Mouse (Mus musculus) intestine, embryonic 14.5 days (tissue): Measurements from ENCODE around the gene Atxn10. TPM values are rescaled to one million over a fixed set of nuclear protein-coding genes. Genes with fewer than 3 reads are reported as not detected.

Experiments used
- ATAC-seq: fragments of 200-750 bp; cut with Nextera tagmentation; replicated peaks from 2 replicates; pipeline ENCODE4 v1.8.0; 2017; ENCODE audit warnings: low read depth, moderate number of reproducible peaks, moderate TSS enrichment, moderate library complexity; ENCODE audit not compliant: low FRiP score, low TSS enrichment
- DNase-seq: peaks from one replicate; pipeline ENCODE4 v3.0.0-alpha.2; 2018; ENCODE audit warnings: low spot score
- H3K27ac ChIP-seq: fragments of 300-500 bp; sonication (generic); 2 replicates; pipeline ENCODE4 v1.5.1; 2014; ENCODE audit warnings: low read depth, mild to moderate bottlenecking, control low read depth
- H3K27me3 ChIP-seq: fragments of 300-500 bp; sonication (generic); replicated peaks from 2 replicates; pipeline ENCODE4 v1.6.1; 2014; ENCODE audit warnings: low read length, control low read depth; ENCODE audit not compliant: control insufficient read depth, insufficient read depth
- H3K36me3 ChIP-seq: fragments of 300-500 bp; sonication (generic); 2 replicates; pipeline ENCODE4 v1.6.1; 2014; ENCODE audit warnings: low read length, control low read depth; ENCODE audit not compliant: control insufficient read depth, insufficient read depth
- H3K4me1 ChIP-seq: fragments of 300-500 bp; sonication (generic); replicated peaks from 2 replicates; pipeline ENCODE4 v1.6.1; 2014; ENCODE audit warnings: low read length, control low read depth, mixed read lengths; ENCODE audit not compliant: control insufficient read depth, insufficient read depth
- H3K4me2 ChIP-seq: fragments of 300-500 bp; sonication (generic); 2 replicates; pipeline ENCODE4 v1.6.1; 2014; ENCODE audit warnings: low read length
- H3K4me3 ChIP-seq: fragments of 300-500 bp; sonication (generic); 2 replicates; pipeline ENCODE4 v1.5.1; 2014; ENCODE audit warnings: low read depth, low read length, control low read depth, mixed read lengths
- H3K9ac ChIP-seq: fragments of 300-500 bp; sonication (generic); 2 replicates; pipeline ENCODE4 v1.6.1; 2014; ENCODE audit warnings: mild to moderate bottlenecking, low read length
- H3K9me3 ChIP-seq: fragments of 300-500 bp; sonication (generic); 2 replicates; pipeline ENCODE4 v1.6.1; 2016; ENCODE audit warnings: low read length, control low read depth; ENCODE audit not compliant: control insufficient read depth
- WGBS: fragments of 180-500 bp; shearing (Covaris S2); extraction: QIAGEN DNeasy Blood & Tissue Kit; methylation state at CpG from one replicate; pipeline ENCODE4 v1.1.7; 2014; 5-methylcytosine and 5-hydroxymethylcytosine counted together
- polyA plus RNA-seq: library from polyadenylated mRNA; unstranded; fragments of >200 nt; fragmentation: Nextera tagmentation; extraction: Ambion mirVana; gene quantifications from 2 replicates; pipeline ENCODE4 v1.2.1, GENCODE M21; 2014

Gene Atxn10
- polyA plus RNA-seq, 1 experiment from 2014 or later = 253 TPM

DNA sequence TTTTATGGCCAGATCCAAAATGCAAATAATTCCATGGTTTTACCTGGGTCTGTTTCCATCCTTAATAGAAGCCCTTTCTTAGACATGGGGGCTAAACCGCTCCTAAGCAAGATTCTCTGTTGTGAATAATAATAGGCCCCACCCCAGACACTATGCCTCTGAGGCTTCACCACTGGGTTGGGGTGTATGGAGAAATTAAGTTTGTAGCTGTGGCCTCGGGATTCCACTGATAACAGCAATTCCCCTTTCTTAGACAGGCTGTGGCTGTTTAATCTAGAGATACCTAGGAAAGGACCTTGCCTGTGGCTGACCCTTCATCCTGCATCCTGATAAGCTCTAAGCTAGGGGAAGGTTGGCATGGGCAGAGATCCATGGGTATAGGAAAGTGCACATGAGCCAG, 78.6 kb downstream of the Atxn10 start:
- no peak overlapping the region for H3K27ac ChIP-seq
- no peaks in the 10 kb centered on the region for H3K9me3 ChIP-seq
- ATAC-seq (no peak), DNase-seq (no peak)
- no peak overlapping the region for H3K9ac ChIP-seq
- no peaks in the 10 kb centered on the region for H3K4me1 ChIP-seq
- no peak overlapping the region for H3K4me3 ChIP-seq
- no peak overlapping the region for H3K4me2 ChIP-seq
- H3K36me3 ChIP-seq = no peaks in the 10 kb centered on the region
- H3K27me3 ChIP-seq = no peaks in the 10 kb centered on the region
- WGBS = 82% methylated on average over 2 of the region's 2 CpGs

DNA sequence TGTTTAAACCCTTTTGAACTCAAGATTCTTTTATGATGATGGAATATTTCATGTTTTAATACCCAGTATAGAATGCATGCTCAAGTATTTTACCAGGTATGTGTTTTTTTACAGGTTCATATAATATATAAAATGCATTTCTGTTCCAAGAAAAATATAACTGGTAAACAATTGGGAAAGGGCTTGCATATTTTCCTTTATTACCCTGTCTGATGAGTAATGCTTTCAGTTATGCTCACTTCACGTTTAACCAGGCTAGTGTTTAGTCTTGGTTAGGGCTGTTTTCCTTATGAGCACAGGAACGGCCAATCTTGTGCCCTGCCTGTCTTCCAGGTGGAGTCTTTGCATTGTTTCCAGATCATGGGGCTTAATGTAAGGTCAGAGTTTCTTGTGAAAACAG, 84.6 kb downstream of the Atxn10 start:
- Histone ChIP-seq H3K27ac (no peak overlapping the region), H3K4me2 (no peak overlapping the region), H3K4me3 (no peak overlapping the region), H3K36me3 (no peaks in the 10 kb centered on the region), H3K27me3 (no peaks in the 10 kb centered on the region), H3K4me1 (no peaks in the 10 kb centered on the region), H3K9ac (no peak overlapping the region), H3K9me3 (no peaks in the 10 kb centered on the region)
- no peak for ATAC-seq
- no peak for DNase-seq
- WGBS = 52% methylated on average over 2 of the region's 2 CpGs

DNA sequence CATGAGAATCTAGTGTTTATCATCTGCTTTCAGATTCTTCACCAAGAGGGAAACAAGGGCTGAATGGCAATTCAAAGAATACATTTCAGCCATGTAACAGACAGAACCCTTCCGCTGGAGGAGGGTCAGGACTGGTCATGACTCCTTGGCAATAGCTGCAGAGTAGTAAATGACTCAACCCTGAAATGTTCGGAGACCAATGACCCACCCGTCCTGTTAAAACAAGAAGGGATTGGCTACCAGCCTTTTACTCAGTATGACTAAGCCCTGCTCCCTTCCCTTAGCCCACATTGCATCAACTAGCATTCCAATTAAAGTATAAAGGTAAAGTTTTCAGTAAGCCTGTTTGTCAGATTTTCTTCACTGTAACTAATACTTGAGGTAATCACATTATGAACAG, 88.2 kb downstream of the Atxn10 start:
- Histone ChIP-seq H3K4me1 (peaks cover 3% of the 10 kb centered on the region; the same call in 1 of the 2 replicates), H3K36me3 (no peaks in the 10 kb centered on the region), H3K27me3 (no peaks in the 10 kb centered on the region), H3K4me3 (no peak overlapping the region), H3K9ac (no peak overlapping the region), H3K27ac (no peak overlapping the region), H3K4me2 (no peak overlapping the region), H3K9me3 (no peaks in the 10 kb centered on the region)
- ATAC-seq (no peak), DNase-seq (no peak)
- WGBS = 80% methylated on average over 3 of the region's 3 CpGs

DNA sequence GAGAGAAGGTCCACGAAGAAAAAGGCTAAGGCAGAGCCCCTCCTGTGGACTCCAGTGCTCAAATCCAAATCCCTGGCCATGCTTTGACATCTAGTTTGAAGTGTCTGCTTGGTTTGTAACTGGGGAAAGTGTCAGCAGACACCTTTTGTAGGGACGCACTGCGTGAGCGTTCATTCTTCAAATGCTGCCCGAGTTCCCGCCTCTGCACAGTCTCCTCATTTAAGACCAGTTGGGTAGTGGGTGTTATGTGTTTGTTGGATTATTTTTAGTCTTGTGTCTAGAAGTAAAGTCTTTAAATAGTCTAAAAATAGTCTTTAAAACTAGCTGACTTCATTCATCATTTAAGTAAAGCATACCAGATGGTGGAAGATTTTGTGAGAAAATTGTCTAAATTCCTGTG, 92.1 kb downstream of the Atxn10 start:
- peaks cover 3% of the 10 kb centered on the region; the same call in 1 of the 2 replicates for H3K4me1 ChIP-seq
- H3K4me3 ChIP-seq = no peak overlapping the region
- no peak overlapping the region for H3K4me2 ChIP-seq
- no peak for DNase-seq
- no peak overlapping the region for H3K27ac ChIP-seq
- H3K9me3 ChIP-seq = no peaks in the 10 kb centered on the region
- no peaks in the 10 kb centered on the region for H3K27me3 ChIP-seq
- 87% methylated on average over 6 of the region's 6 CpGs for WGBS
- no peak overlapping the region for H3K9ac ChIP-seq
- no peak for ATAC-seq
- H3K36me3 ChIP-seq = no peaks in the 10 kb centered on the region

DNA sequence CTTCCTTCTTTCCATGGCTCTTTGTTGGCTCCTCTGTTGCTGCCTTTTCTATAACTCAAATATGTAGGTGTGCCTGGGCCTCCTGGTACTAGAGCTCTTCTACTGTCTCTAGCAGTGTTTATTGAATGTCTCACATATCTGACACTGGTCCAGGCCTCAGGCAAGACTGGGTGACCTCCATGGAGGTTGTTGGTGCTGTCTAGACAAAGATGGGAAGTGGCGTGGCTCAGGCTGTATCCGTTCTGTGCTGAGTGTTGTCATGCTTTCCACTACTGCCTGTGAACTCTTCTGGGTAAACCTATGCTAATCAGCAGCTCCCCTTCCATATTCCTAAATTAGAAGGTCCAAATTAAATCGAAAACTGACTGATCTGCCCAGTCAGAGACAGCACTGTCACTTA, 106.5 kb downstream of the Atxn10 start:
- ATAC-seq (no peak), DNase-seq (no peak)
- H3K4me3 ChIP-seq = no peak overlapping the region
- no peaks in the 10 kb centered on the region for H3K9me3 ChIP-seq
- peaks cover 37% of the 10 kb centered on the region for H3K36me3 ChIP-seq
- H3K9ac ChIP-seq = no peak overlapping the region
- H3K27ac ChIP-seq = no peak overlapping the region
- WGBS = 86% methylated on average over 3 of the region's 3 CpGs
- H3K4me2 ChIP-seq = no peak overlapping the region
- H3K4me1 ChIP-seq = no peaks in the 10 kb centered on the region
- no peaks in the 10 kb centered on the region for H3K27me3 ChIP-seq

DNA sequence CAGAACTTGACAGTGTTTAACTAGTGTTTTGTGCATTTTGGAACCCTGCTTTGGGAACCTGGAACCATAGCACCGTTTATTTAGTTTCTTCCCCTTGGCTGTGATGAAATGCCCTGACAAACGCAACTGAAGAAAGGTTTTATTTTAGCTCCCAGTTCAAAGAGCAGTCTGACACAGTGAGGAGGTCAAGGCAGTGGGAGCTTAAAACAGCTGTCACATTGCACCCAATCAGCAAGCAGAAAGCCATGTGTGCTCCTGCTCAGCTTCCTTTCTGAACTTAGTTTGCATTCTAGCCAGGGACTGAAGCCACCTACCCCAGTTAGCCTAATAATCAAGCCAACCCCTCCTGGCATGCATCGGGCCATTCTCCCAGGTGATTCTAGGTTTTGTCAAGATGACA, 110.6 kb downstream of the Atxn10 start:
- H3K9ac ChIP-seq = no peak overlapping the region
- WGBS = 73% methylated on average over 3 of the region's 3 CpGs
- no peak overlapping the region for H3K4me3 ChIP-seq
- no peak for ATAC-seq
- H3K4me2 ChIP-seq = no peak overlapping the region
- no peak for DNase-seq
- H3K27ac ChIP-seq = no peak overlapping the region
- no peaks in the 10 kb centered on the region for H3K27me3 ChIP-seq
- H3K36me3 ChIP-seq = peaks cover 20% of the 10 kb centered on the region; the same call in 1 of the 2 replicates
- H3K9me3 ChIP-seq = no peaks in the 10 kb centered on the region
- H3K4me1 ChIP-seq = no peaks in the 10 kb centered on the region

DNA sequence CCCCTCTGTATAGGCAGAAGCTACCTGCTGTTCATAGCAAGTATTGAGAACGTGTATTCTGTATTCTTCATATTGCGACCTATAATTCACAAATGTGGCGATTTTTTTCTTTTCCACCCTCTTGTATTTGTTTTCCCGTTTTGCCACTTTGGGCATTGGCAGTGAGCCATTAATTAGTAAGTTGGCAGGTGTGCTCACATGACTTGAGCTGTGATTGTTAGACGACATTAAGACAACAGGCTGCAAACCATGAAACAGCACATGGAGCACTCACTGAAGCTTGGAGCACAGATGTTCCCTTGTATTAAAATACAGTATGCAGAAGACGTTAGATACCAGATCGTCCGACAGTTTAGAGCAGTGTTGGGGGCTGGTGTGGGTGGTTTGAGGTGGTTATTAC, 120.8 kb downstream of the Atxn10 start:
- 85% methylated on average over 8 of the region's 8 CpGs for WGBS
- H3K9ac ChIP-seq = no peak overlapping the region

DNA sequence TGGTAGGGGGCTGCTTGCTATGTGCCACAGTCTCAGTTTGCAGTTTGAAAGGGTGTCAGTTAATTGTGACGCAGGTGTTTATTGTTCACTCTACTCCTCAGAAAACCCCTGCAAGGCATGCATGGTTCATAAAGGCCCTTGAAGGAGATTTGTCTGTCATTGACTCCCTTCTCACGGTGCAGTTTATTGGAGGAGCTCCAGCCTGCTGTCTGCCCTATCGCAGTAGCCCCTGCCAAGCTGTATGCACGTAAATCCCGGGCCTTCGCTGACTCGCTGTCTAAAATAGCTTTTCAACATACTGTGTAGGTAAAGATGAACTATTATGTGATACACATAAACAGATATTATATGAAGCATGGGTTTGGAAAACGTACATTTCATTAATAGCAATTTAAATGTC, 121.8 kb downstream of the Atxn10 start:
- Histone ChIP-seq H3K27ac (no peak overlapping the region), H3K4me1 (no peaks in the 10 kb centered on the region), H3K4me2 (no peak overlapping the region), H3K9ac (no peak overlapping the region), H3K27me3 (no peaks in the 10 kb centered on the region), H3K9me3 (no peaks in the 10 kb centered on the region), H3K4me3 (no peak overlapping the region), H3K36me3 (peaks cover 62% of the 10 kb centered on the region)
- ATAC-seq (no peak), DNase-seq (no peak)
- WGBS = 77% methylated on average over 8 of the region's 8 CpGs

More for the DNA sequence above, 120.8 kb downstream of the Atxn10 start:
- Histone ChIP-seq H3K36me3 (peaks cover 53% of the 10 kb centered on the region), H3K27ac (no peak overlapping the region), H3K4me2 (no peak overlapping the region), H3K4me3 (no peak overlapping the region), H3K27me3 (no peaks in the 10 kb centered on the region), H3K9me3 (no peaks in the 10 kb centered on the region), H3K4me1 (no peaks in the 10 kb centered on the region)
- DNase-seq (no peak), ATAC-seq (no peak)

DNA sequence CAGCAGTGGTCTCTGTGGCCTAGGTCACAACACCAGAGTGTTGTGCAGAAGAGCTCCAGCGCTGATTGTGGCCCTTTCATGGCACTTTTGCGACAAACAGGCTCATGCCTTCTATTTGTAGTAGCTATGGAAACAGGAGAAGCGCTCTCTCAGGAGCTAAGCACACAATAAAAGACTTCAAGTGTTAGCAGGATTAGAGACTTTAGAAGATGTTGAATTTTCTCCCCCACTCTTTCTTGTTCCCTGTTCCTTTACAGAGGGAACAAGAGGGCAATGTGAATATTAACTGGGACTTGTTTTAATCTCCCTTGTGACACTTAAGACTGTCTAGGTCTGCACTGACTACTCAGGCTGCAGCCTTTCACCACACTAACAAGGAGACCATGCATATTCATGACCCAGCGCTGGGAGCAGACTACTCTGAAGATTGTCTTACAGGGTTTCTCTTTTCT, 122.6 kb downstream of the Atxn10 start:
- Histone ChIP-seq H3K9me3 (no peaks in the 10 kb centered on the region), H3K4me3 (no peak overlapping the region), H3K27ac (no peak overlapping the region), H3K4me1 (no peaks in the 10 kb centered on the region), H3K9ac (no peak overlapping the region), H3K36me3 (peaks cover 63% of the 10 kb centered on the region), H3K4me2 (no peak overlapping the region), H3K27me3 (no peaks in the 10 kb centered on the region)
- ATAC-seq (no peak), DNase-seq (no peak)
- WGBS = 54% methylated on average over 4 of the region's 4 CpGs
